Mouse (Mus musculus) urinary bladder, adult 18-20 months (tissue): ENCODE measurements around the gene Mamdc4.
A peak's percentile ranks its signal among the peaks of the same experiment; 100 is the strongest.
"Not testable (repeated sequence)": the region's sequence is repeated elsewhere in the genome, so short reads cannot be mapped to it uniquely, and the experiment has no call there.

Experiments
- DNase-seq, 2 experiments: peaks; one replicate each; pipeline ENCODE4 v3.0.0; 2022; ENCODE audit warnings: low spot score in 2 of 2, mixed read lengths in 2 of 2

Mamdc4 gene

GRCm38 (mm10) chr2:25560551-25560950 lies 14.1 kb downstream of the Mamdc4 start:
- DNase-seq: no peak

- DNase-seq: no peak
Observed at GRCm38 (mm10) chr2:25558774-25559173, 15.9 kb downstream of the Mamdc4 start.

GRCm38 (mm10) chr2:25557964-25558360 lies 16.7 kb downstream of the Mamdc4 start:
- no peak for DNase-seq

GRCm38 (mm10) chr2:25557221-25557963 lies 17.3 kb downstream of the Mamdc4 start, which contains the start of gene Edf1:
Gene Edf1 (plus strand): TSS chr2:25557847.
- DNase-seq: peak; percentile 88 to 93

GRCm38 (mm10) chr2:25556296-25556695 lies 18.3 kb downstream of the Mamdc4 start:
- DNase-seq: no peak

GRCm38 (mm10) chr2:25555479-25555878 lies 19.2 kb downstream of the Mamdc4 start:
- DNase-seq: not testable (repeated sequence)

- not testable (repeated sequence) for DNase-seq
Observed at GRCm38 (mm10) chr2:25553171-25553786, 21.4 kb downstream of the Mamdc4 start.

- peak in 1 of 2 experiments; percentile 45 for DNase-seq
Observed at GRCm38 (mm10) chr2:25551186-25551585, 23.5 kb downstream of the Mamdc4 start.

- DNase-seq: no peak
Observed at GRCm38 (mm10) chr2:25549021-25549991, 25.3 kb downstream of the Mamdc4 start.

- DNase-seq: peak; percentile 98 to 99
Observed at GRCm38 (mm10) chr2:25546811-25547491, 27.7 kb downstream of the Mamdc4 start, which contains the start of gene Traf2. Gene Traf2 (minus strand): TSS chr2:25546940.

- no peak for DNase-seq
Observed at GRCm38 (mm10) chr2:25545996-25546810, 28.4 kb downstream of the Mamdc4 start.

GRCm38 (mm10) chr2:25541644-25542367 lies 32.8 kb downstream of the Mamdc4 start:
- DNase-seq: no peak

GRCm38 (mm10) chr2:25540541-25540948 lies 34.1 kb downstream of the Mamdc4 start:
- no peak for DNase-seq

- DNase-seq: no peak
Observed at GRCm38 (mm10) chr2:25536531-25536930, 38.1 kb downstream of the Mamdc4 start.

- DNase-seq: no peak
Observed at GRCm38 (mm10) chr2:25534866-25535182, 39.8 kb downstream of the Mamdc4 start.

GRCm38 (mm10) chr2:25534178-25534865 lies 40.3 kb downstream of the Mamdc4 start:
- DNase-seq: peak in 1 of 2 experiments; percentile 48

- no peak for DNase-seq
Observed at GRCm38 (mm10) chr2:25533707-25534106, 40.9 kb downstream of the Mamdc4 start.

GRCm38 (mm10) chr2:25526510-25527302 lies 47.9 kb downstream of the Mamdc4 start:
- DNase-seq: no peak
